Mouse (Mus musculus) layer of hippocampus, adult 9-11 months (tissue): Measurements from ENCODE around the gene Grap2.
A peak's percentile ranks its signal among the peaks of the same experiment; 100 is the strongest.

Experiments
- DNase-seq: peaks from one replicate; pipeline ENCODE4 v3.0.0; 2022

The Grap2 gene

DNA sequence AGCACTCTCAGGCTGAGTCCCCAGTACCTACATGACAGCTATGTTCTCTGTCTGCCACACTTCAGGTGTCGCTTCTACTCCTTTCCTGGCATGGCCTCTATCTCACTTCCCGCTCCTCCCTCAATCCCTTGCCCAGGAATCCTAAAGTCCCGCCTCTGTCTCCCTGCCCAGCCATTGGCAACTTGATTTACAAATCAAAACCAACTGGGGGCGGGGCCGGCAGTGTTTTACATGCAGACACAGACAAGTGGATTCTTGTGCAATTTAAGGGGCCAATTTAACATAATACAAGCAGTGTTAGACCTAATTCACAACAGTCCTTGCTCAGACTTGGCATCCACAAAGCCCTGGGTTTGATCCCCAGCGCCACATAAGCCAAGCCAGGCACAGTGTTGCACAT lies 31.6 kb downstream of the Grap2 start:
- no peak for DNase-seq

DNA sequence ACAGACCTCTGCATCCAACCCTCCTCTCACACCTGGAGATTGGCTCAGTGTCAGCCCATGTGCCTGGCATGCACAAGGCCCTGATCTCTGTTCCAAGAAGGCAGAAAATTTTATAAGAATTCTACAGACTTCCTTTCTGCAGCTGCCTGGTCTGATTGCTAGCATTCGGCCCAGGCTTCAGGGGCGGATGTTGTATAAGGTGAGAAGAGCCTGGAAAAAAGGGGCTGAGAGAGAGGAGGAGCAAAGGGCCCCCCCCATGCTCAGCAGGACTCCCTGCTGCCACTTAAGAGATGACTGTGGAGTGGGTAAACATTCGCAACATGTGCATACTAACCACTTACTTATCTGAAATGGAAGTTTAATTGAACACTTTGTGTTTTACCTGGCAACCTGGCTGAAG lies 35.6 kb downstream of the Grap2 start:
- DNase-seq = no peak

DNA sequence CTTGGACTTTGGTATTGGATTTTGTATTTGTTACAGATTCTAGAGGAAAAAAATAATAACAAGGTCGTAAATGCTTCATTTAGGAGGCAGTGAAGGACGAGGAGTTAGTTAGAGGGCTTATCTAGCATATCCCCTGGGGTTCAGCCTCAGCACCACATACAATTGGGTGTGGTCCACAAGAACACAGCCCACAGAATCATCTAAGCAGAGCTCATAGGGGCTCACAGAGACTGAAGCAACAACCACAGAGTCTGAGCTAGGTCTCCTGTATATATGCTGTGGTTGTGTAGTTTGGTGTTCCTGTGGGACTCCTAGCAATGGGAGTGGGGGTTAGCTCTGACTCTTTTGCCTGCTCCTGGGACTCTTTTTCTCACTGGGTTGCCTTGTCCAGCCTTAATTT lies 37.9 kb downstream of the Grap2 start:
- DNase-seq = no peak

DNA sequence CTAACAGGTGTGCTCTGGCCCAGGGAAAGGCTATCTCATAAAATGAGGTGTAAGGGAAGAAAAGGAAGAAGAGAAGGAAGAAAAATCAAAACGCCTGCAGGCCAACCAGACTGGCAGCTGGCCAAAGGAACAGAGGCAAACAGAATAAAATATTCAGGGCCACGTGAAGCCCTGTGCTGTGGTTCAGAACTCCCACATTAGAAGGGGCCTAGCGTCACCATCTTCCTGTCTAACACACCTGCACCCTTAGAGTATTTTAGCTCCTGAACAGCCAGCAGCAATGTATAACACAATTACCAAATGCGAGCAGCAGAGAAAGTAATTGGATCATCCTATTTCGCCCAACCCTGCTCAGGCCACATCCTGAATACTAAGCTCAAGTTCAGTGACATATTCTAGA lies 39.1 kb downstream of the Grap2 start:
- no peak for DNase-seq

GRCm38 (mm10) chr15:80613904-80614303 lies 41.5 kb downstream of the Grap2 start:
- DNase-seq = no peak

DNA sequence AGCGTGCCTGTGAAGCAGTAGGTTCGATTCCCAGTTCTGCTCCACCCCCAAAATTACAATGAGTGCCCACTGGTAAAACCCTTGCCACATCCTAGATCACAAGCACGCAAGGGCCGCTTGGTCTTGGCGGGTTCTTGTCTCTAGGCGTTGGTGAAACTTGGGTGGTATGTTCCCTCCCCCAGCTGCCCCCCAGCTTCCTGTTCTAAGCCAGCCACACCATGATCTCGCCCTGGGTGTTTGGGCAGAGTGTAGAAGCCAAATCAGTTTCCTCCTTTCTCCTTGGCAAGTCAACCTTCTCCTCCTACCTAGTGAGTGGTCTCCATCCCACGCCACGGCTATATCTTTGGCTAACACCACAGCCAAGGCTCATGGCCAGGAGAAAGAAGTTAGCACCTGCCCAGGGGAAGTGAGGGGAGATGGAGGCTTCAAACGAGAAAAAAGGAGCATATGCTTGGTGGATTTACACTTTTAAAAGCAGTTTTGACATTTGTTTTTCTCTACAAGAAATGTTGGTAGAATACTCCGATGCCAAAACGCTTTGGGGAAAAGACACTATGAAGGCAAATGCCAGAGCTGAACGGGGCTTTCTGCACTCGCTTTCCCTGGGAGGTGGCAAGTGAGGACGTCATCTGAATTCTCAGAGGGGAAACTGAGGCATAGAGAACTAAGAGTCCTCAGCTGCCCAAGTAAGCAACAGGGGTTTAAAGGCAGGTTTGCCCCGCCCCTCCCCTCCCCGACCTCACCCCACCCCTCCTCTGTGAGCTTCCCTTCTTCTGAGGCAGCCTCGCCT lies 42.3 kb downstream of the Grap2 start:
- DNase-seq = no peak

GRCm38 (mm10) chr15:80615290-80615570 lies 42.8 kb downstream of the Grap2 start:
- no peak for DNase-seq

- DNase-seq = no peak
These were observed 43.4 kb downstream of the Grap2 start for GRCm38 (mm10) chr15:80615636-80616383.

- DNase-seq = no peak
These were observed 45.4 kb downstream of the Grap2 start for GRCm38 (mm10) chr15:80617839-80618238.

DNA sequence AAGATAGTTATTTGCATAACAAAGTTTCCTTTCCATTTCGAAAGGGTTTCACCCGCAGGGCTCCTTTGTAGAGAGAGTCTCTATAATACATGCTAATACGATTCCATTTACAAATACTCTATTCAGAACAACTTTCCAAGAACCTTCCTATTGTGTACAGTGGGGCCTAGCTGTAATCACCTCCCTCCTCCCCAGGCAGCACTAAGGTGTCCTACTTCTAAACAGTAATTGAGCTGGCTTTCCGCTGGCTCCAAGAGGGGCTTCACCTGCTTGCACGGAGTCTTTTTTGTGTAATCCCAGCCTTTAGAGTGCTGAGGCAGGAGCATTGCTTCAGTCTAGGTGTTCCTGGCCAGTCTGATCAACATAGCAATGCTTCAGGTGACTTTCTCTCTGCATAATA lies 46.8 kb downstream of the Grap2 start:
- no peak for DNase-seq

DNA sequence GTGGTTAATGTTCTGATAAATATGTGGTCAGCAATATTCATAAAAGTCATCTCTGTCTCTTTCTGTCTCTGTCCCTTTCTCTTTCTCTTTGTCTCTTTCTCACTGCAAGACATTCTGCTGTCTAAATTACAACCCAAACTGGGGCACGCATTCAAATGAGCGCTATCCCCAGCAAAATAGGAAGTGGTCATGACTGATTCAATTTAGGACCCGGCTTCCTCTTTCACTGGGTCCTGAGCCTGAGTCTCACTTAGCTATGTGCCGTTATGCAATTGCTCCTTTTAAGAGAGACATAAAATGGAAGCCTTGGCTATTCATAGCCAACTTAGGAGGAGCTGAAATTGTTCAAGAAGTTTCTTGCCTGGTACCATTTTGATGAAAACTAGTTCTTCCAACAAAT lies 47.4 kb downstream of the Grap2 start:
- DNase-seq = no peak

- no peak for DNase-seq
These were observed 48.0 kb downstream of the Grap2 start for GRCm38 (mm10) chr15:80620371-80620770.

- peak; percentile 13 for DNase-seq
These were observed 50.9 kb downstream of the Grap2 start for GRCm38 (mm10) chr15:80623171-80623837.

DNA sequence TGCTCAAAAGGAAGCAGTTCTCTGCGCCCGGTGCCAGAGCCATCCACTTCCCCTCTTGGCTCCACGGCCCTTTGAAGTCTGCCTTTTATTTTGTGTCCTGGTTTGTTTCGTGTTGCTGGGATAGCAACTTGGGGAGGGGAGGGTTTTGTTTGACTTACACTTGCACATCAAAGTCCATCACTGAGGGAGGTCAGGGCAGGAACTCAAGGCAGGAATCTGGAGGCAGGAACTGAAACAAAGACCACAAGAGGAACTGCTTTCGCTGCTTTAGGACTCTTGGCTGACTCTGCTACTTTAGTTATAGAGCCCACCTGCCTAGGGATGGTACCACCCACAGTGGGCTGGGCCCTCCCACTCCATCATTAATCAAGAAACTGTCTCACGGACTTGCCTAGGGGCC lies 54.1 kb downstream of the Grap2 start:
- DNase-seq = no peak

DNA sequence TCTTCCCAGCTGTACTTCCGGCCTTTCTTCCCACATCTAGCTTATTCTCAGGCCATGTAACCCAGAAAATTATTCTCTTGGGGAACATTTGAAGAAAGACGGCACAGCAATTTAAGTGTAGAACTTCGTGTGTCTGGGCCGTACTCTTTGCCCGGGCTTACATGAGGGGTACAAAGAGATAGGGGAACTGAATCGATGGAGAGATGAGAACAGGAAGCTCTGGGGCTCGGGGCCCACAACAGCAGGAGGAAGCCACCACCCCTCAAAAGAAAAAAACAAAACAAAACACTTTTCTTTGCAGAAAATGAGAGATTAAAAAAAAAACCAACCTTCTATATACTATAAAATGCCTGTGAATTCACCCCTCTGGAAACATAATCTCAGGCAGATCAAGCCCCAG lies 57.8 kb downstream of the Grap2 start:
- DNase-seq = no peak

GRCm38 (mm10) chr15:80630711-80631110 lies 58.3 kb downstream of the Grap2 start:
- DNase-seq = no peak

DNA sequence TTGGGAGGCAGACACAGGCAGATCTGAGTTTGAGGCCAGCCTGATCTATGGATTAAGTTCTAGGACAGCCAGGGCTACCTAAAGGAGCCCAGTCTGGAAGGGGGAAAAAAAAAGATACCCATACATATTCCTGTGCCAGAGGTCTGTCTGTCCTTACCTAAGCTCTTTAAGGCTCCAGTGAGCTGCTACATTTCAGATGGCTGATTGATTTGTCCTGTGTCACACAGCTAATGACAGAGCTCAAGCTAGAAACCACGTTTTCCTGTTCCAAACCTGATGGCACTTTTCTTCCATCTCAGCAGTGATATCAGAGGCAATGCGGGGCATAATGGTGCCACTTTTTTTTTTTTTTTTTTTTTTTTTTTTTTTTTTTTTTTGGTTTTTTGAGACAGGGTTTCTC lies 58.9 kb downstream of the Grap2 start:
- no peak for DNase-seq

DNA sequence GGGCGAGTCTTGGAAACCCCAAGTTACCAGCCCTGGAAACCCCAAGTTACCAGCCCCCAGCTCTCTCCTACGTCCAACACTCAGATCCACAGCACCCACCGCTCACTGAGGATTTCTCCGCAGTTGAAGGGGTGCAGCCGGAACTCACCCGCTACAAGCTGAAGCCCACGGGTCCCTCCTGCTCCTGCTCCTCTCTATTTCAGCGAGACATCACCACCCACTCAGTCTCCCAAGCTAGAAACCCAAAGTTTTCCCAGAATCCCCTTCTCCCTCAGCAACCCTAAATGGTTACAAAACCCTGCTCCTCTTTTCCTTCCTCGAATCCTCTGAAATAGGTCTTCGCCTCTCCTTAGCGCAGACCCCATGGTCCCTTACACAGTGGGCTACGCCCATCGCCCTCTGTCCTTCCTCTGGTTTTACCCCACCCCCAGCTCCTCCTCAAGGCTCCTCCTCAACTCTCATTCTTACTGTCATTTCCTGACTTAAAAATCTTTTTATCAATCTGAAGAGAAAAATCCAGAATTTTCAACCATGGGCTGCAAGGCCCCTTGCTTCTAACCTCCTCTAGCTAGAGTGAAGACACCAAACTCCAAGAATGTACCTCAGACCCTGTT lies 60.0 kb downstream of the Grap2 start:
- peak; percentile 13 for DNase-seq

DNA sequence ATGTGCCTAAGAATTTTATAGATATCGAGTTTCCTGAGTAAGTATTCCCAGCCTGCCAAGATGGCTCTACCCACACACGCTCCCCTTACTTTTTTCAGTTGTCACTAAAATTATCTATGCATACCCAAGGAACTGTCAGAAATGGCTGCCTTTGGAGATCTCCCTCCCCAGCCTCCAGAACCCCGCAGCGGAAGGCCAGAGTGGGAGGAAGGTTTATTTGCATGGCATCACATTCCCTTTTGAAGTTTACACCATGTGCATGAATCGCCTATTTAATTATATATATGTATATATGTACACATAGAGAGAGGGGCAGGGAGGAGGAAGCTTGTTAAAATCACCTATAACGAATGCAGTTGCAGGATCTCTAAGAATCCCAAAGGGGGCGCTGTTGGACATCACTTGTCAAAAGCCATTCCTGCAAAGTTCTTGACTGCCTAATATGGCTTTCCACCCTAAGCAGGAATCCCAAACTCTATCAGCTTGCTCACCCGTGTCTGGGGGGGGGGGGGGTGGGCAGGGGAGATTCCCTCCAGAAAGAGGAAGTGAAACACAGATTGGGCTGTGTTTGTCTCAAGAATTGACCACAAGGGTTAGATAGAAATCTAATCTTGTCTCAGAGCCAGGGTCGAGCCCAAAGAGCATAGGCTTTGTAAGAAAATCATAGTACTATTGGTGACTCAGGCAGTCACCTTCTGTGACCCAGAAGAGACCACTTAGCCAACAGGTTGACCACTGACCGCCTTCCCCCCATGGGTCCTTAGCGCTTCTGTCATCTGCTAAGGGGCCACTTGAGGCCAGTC lies 62.2 kb downstream of the Grap2 start:
- DNase-seq = no peak

DNA sequence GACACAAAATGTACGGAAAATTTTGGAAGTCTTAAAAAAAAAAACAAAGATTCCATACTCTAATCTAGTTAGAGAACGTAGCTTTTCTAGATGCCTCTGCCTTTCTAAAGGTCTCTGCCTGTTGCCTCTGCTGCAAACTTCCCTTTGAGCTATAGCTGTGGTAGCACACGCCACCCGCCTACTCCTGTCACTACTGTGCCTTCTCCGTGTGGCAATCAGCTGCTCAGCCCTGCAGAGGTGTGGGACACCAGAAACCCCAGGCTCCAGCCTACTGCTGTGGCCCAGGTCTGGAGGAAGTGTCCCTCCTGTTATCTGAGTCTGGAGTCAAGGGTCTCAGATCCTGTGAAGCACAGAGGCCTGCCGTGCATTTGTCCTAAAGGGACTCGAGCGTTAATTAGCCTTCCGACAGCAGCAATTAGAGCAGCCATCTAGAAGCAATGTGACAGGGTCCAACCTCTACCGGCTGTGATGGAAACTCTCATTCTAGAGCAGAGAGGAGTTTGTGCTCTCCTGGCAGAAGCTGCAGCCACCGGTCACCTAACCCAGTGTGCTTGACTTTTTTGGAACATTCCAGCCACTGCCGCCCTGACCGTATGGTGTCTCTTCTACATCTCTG lies 64.5 kb downstream of the Grap2 start:
- no peak for DNase-seq

DNA sequence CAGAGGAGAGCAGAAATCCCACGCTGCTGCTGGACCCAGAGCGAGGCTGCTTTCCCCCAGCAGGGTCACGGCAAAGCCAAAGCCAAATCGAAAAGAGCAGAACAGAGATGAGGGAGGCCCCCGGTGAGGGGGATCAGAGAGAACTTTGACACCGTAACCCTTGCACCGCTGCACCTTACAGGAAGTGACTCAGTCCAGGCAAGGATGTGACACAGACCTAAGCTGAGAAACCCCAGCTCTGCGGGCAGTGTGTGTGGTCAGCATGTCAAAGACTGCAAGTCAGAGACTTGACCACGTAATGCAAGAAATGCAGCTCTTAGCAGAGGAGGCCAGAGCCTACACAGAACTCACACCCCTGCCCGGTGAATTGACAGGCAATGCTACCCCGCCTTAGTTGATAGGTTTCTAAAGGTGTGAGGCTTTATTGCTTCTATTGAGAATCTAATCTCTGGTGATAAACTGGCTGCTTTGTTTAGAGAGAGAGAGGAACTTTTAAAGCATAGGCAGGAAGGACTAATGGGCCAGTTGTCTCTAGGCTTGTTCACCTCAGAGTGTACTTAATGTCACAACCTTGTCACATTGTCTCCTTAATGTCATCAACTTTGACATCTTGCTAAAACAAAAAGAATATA lies 66.8 kb downstream of the Grap2 start:
- DNase-seq = no peak

DNA sequence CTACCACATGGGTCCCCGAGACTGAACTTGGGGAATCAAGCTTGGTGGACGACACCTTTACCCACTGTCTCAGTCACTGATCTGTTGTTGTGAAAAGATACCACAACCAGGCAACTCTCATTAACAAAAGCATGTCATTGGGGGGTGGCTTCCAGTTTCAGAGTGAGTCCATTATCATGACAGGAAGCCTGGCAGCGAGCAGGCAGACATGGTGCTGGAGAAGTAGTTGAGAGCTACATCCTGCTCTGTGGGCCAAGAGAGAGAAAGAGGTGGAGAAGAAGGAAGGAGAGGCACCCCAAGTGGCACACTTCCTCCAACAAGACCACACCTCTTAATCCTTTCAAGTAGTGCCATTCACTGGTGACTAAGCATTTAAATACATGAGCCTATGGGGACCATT lies 67.5 kb downstream of the Grap2 start:
- no peak for DNase-seq
